ENCODE assay signal across 14 mouse cellular contexts in genomic region chr13:85210353-85210752, GRCm38 (mm10).
"Had no signal": no experiment of that assay in that cellular context is flagged by ENCODE, and none has a peak within 500 bp of the region (broad histone marks: within the 10 kb centered on the region; RNA-seq: fewer than 3 reads in every experiment).

No protein-coding gene starts in this region.

- H3K9me3 ChIP-seq: limb, embryonic 12.5 days; midbrain, embryonic 13.5 days; neural tube, embryonic 12.5 days had no signal

- ATAC-seq: lung, postnatal 0 days; midbrain, embryonic 13.5 days had no signal

- DNase-seq: kidney, adult 8-10 months; kidney, postnatal 25 days; liver; lung, adult 2 months; lung, postnatal 36 days; right cerebral cortex, postnatal 4 days; spleen, adult 18-20 months; thymus, adult 18-20 months; thymus, postnatal 14 days had no signal

- H3K4me1 ChIP-seq: limb, embryonic 12.5 days; midbrain, embryonic 13.5 days; neural tube, embryonic 12.5 days had no signal

- H3K4me3 ChIP-seq: limb, embryonic 12.5 days; midbrain, embryonic 13.5 days; neural tube, embryonic 12.5 days had no signal

- H3K4me2 ChIP-seq: limb, embryonic 12.5 days; midbrain, embryonic 13.5 days; neural tube, embryonic 12.5 days had no signal

- H3K27me3 ChIP-seq: limb, embryonic 12.5 days; midbrain, embryonic 13.5 days; neural tube, embryonic 12.5 days had no signal

- H3K9ac ChIP-seq: limb, embryonic 12.5 days; liver, embryonic 14.5 days; midbrain, embryonic 13.5 days; neural tube, embryonic 12.5 days had no signal

- H3K27ac ChIP-seq: limb, embryonic 12.5 days; liver, embryonic 14.5 days; midbrain, embryonic 13.5 days; neural tube, embryonic 12.5 days had no signal
